Comparison of ENCODE assay signal across 34 mouse cellular contexts in genomic region chr7:42679646-42680045, GRCm38 (mm10). TPM values are rescaled to one million over a fixed set of nuclear protein-coding genes. Genes with fewer than 3 reads are reported as not detected.
"Had no signal": no experiment of that assay in that cellular context is flagged by ENCODE, and none has a peak within 500 bp of the region (broad histone marks: within the 10 kb centered on the region; RNA-seq: fewer than 3 reads in every experiment).

No protein-coding gene starts in this region.

RNA-seq across cellular contexts. Expression of gene Zfp975, which starts 12.9 kb away (rescaled TPM):
- polyA plus RNA-seq: erythroblast, embryonic 14.5 days had no signal

RNA-seq across cellular contexts. Expression of gene Gm17067, which starts 47.2 kb away (rescaled TPM):
- total RNA-seq: common myeloid progenitor, adult 5-6 weeks; forebrain, postnatal 0 days; gastrocnemius, adult 18-20 months; gastrocnemius, adult 2 months; gastrocnemius, adult 8-10 months; gastrocnemius, postnatal 10 days; gastrocnemius, postnatal 14 days; gastrocnemius, postnatal 25 days; gastrocnemius, postnatal 36 days; gastrocnemius, postnatal 4 days; granulocyte monocyte progenitor cell, adult 5-6 weeks; heart, adult 18-20 months; heart, adult 2 months; heart, adult 8-10 months had no signal
- polyA plus RNA-seq: cortical plate, adult 2 months; embryonic facial prominence, embryonic 10.5 days; embryonic facial prominence, embryonic 11.5 days; embryonic facial prominence, embryonic 12.5 days; embryonic facial prominence, embryonic 13.5 days; embryonic facial prominence, embryonic 14.5 days; embryonic facial prominence, embryonic 15.5 days; erythroblast, embryonic 14.5 days; forebrain, embryonic 10.5 days; forebrain, embryonic 11.5 days; forebrain, embryonic 12.5 days; forebrain, embryonic 13.5 days; forebrain, embryonic 14.5 days; forebrain, embryonic 15.5 days; forebrain, embryonic 16.5 days; forebrain, postnatal 0 days; frontal cortex, adult 2 months; gonadal fat pad, adult 2 months; heart, adult 2 months; heart, embryonic 10.5 days; heart, embryonic 11.5 days; heart, embryonic 12.5 days had no signal
